Mouse (Mus musculus): ENCODE measurements around the gene Nell1.

- TF ChIP-seq CTCF (IDR thresholded peaks at IDR 0.05; ENCODE audit: low read depth, low read length) = no peak
- TF ChIP-seq POLR2A (IDR thresholded peaks at IDR 0.05; ENCODE audit: insufficient read depth, low read length) = no peak
Observed at GRCm38 (mm10) chr7:50847921-50848320, 873.3 kb downstream of the Nell1 start.
